Mouse (Mus musculus) myocyte (in vitro differentiated cells): Measurements from ENCODE around the gene Olfr1030.

Experiments used
- MAX ChIP-seq: IDR thresholded peaks from one replicate; pipeline ENCODE4 v1.6.1; 2011; ENCODE audit warnings: low read depth, mild to moderate bottlenecking, control low read depth
- POLR2AphosphoS2 ChIP-seq: IDR thresholded peaks from one replicate; pipeline ENCODE4 v1.6.1; 2011; ENCODE audit warnings: low read depth, control low read depth; ENCODE audit not compliant: insufficient read length

GRCm38 (mm10) chr2:85990004-85990403, 10.9 kb downstream of the Olfr1030 start, which contains the start of gene Olfr1031:
- TF ChIP-seq POLR2AphosphoS2 (no peak), MAX (no peak)
